Mouse (Mus musculus) lung, adult 2 months (tissue): ENCODE results near the gene Serpina11.

ENCODE experiments used
- CTCF ChIP-seq: fragments of 200-500 bp; IDR thresholded peaks from 2 replicates; pipeline ENCODE4 v1.5.1; 2011; ENCODE audit warnings: mild to moderate bottlenecking, low read length, control low read depth; ENCODE audit not compliant: insufficient read depth
- POLR2A ChIP-seq: fragments of 200-500 bp; IDR thresholded peaks from 2 replicates; pipeline ENCODE4 v1.6.1; 2011; ENCODE audit warnings: low read depth, mild to moderate bottlenecking, control low read depth, low read length, borderline replicate concordance; ENCODE audit errors: extremely low read depth

DNA sequence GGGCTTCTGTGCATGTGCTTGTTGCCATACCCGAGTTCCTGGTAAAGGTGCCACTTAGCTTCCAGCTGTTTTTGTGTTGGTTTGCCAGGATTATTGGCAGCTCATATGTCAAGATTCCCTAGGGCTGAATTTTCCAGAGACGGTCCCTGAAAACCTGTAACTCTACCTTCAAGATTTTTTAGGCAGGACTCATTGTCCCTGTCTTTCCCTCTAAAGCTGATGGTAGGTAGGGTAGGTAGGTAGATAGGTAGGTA is 316 bp downstream of the Serpina11 start:
- TF ChIP-seq POLR2A, result no peak
- TF ChIP-seq CTCF, result no peak
